Mouse (Mus musculus) ES-E14 (cell line): ENCODE results near the gene Npr3. TPM values are rescaled to one million over a fixed set of nuclear protein-coding genes. Genes with fewer than 3 reads are reported as not detected.
A peak's percentile ranks its signal among the peaks of the same experiment; 100 is the strongest.

Experiments
- DNase-seq: peaks from one replicate; pipeline ENCODE4 v3.0.0-alpha.2; 2013; ENCODE audit warnings: low read depth, low spot score
- H3K27ac ChIP-seq: 2 replicates; pipeline ENCODE4 v1.5.1; 2012; ENCODE audit warnings: low read depth, mild to moderate bottlenecking, low read length, moderate library complexity, mixed read lengths; ENCODE audit not compliant: poor library complexity, insufficient read depth, severe bottlenecking
- H3K36me3 ChIP-seq: 2 replicates; pipeline ENCODE4 v1.6.1; 2012; ENCODE audit warnings: mild to moderate bottlenecking, low read length, moderate library complexity, mixed read lengths; ENCODE audit not compliant: control insufficient read depth, poor library complexity, insufficient read depth, severe bottlenecking
- H3K4me1 ChIP-seq, 2 experiments: fragments of 150-350 bp in 1 of 2; sonication (generic) in 1 of 2; 2 replicates each; pipeline ENCODE4 v1.6.1; 2012; ENCODE audit warnings: low read length in 2 of 2, mild to moderate bottlenecking in 1 of 2, mixed read lengths in 1 of 2; ENCODE audit not compliant: control insufficient read depth in 2 of 2, insufficient read depth in 2 of 2, poor library complexity in 1 of 2
- H3K4me3 ChIP-seq, 2 experiments: fragments of 150-350 bp in 1 of 2; sonication (generic) in 1 of 2; 2 replicates each; pipeline ENCODE4 v1.5.1; 2012; ENCODE audit warnings: low read length in 2 of 2, low read depth in 1 of 2, mild to moderate bottlenecking in 1 of 2, mixed read lengths in 1 of 2; ENCODE audit not compliant: insufficient read depth in 1 of 2, poor library complexity in 1 of 2, severe bottlenecking in 1 of 2
- H3K9ac ChIP-seq: 2 replicates; pipeline ENCODE4 v1.6.1; 2012; ENCODE audit warnings: low read depth, mild to moderate bottlenecking, low read length, mixed read lengths; ENCODE audit not compliant: poor library complexity, insufficient read depth, severe bottlenecking
- H3K9me3 ChIP-seq: fragments of 150-350 bp; sonication (generic); 2 replicates; pipeline ENCODE4 v1.6.1; 2012; ENCODE audit warnings: low read depth, mild to moderate bottlenecking, low read length; ENCODE audit not compliant: control insufficient read depth, insufficient read depth
- CHD2 ChIP-seq: IDR thresholded peaks from 2 replicates; pipeline ENCODE4 v1.6.1; 2014; ENCODE audit warnings: mild to moderate bottlenecking, low read depth, low read length, inconsistent platforms
- HCFC1 ChIP-seq: IDR thresholded peaks from 2 replicates; pipeline ENCODE4 v1.6.1; 2012; ENCODE audit warnings: low read length, inconsistent platforms, borderline replicate concordance; ENCODE audit not compliant: insufficient read depth
- MAFK ChIP-seq: IDR thresholded peaks from 2 replicates; pipeline ENCODE4 v1.6.1; 2014; ENCODE audit warnings: mild to moderate bottlenecking, low read depth, low read length, inconsistent platforms; ENCODE audit not compliant: insufficient read depth
- ZC3H11A ChIP-seq: IDR thresholded peaks from 2 replicates; pipeline ENCODE4 v1.6.1; 2012; ENCODE audit warnings: low read depth, mild to moderate bottlenecking, inconsistent platforms, low read length, borderline replicate concordance
- ZNF384 ChIP-seq: IDR thresholded peaks from 2 replicates; pipeline ENCODE4 v1.6.1; 2012; ENCODE audit warnings: low read depth, low read length, inconsistent platforms
- in situ Hi-C, 2 experiments: fragments of 600-800 bp; cut with MboI; formaldehyde crosslinking; loops; one replicate each; pipeline ENCODE4 v1.15.1; 2025; ENCODE audit warnings: low sequenced_read_pairs in 2 of 2, inconsistent platforms in 1 of 2; ENCODE audit not compliant: unreplicated experiment in 2 of 2
- total RNA-seq: library from RNA; depleted of rRNA; stranded (reverse); fragments of 300-350 nt; gene quantifications from 2 replicates; pipeline ENCODE4 v1.2.3, GENCODE M21; 2012

Gene Npr3
- total RNA-seq, 1 experiment: 3.4 TPM

DNA sequence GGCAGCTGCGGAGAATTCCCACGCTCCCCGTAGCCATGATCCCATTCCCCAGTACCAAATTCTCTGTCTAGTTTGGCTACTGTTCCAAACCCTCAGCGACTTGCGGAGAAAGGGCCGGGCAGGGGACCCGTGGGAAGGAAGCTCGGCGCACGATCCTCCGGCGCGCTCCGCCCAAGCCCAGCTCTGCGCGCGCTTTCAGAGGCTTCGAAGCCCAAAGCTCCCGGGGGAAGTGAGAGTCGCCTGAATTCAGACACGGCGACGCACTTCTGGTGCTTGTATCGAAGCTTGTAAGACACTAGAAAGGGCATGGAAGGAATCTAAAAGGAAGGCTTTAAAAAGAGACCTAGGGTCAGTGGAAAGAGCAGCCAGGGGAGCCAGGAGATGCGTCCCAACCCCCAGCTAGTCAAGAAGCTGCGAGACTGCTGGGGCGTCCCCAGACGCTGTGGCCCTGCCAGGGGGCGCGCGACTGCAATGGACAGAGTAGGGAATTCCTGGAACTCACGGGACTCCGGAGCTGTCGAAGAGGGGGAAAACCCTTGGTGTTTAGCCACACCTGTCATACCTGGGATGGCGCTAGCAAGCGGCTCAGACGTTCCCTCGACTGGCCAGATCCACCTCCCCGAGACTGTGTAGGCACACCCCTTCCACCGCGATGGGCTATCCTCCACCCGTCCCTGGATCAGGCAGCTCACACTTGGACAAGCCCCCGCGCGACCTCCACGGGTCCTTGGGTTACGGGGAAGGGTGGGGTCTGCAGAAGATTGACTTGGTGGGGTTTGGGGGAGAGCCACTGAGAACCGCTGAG, 2.8 kb downstream of the Npr3 start:
- in situ Hi-C loops: no loop called here
- Histone ChIP-seq H3K9me3 (no peaks in the 10 kb centered on the region), H3K9ac (peak overlapping the region; percentile 35; the same call in 1 of the 2 replicates), H3K4me1 (peaks cover 0 to 6% of the 10 kb centered on the region in 2 experiments; a peak in 2 of 4 replicates), H3K4me3 (peak overlapping the region; percentile 50 to 57), H3K27ac (no peak overlapping the region), H3K36me3 (no peaks in the 10 kb centered on the region)
- TF ChIP-seq CHD2: no peak
- DNase-seq: peak; percentile 26

DNA sequence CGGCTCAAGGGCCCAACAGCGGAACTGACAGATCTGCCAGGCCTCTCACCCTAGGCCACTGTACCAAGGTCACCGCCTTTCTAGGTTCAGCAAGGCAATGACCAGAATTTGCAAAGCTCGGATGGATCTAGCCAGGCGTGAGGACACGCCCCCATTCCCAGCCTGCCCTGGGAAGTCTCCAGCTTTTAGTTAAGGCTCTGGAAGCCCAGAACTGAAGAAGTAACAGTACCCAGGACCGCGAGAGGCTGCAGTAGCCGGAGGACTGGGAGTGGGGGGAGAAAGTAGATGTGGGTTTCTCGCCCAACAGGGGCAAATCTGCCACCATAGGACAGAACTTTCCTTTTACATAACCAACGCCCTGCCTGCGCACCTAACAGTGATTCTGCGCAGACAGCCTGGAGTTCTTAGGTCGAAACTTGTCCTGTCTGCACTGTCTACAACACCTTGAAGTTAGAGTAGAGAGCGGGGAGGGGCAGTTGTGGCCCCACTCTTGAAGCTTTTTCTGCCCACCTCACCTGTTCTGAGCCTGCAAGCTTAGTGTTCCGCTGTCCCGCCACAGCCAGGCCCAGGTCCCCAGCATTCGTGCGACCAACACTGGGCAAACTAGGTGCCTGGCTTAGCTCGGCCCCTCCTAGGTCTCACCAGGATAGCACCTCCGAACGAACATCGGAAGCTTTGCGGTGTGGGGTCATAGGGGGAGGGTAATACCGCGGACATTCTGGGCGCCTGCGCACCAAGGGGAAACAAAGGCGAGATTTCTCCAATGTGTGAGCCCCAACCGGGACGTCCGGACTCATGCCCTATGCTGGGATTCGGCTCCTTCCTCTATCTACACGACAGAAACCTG, 3.7 kb downstream of the Npr3 start:
- Histone ChIP-seq H3K27ac (no peak overlapping the region), H3K4me3 (peak overlapping the region; percentile 50 to 57), H3K4me1 (peaks cover 0 to 6% of the 10 kb centered on the region in 2 experiments; a peak in 2 of 4 replicates), H3K9ac (peak overlapping the region; percentile 35), H3K36me3 (no peaks in the 10 kb centered on the region), H3K9me3 (no peaks in the 10 kb centered on the region)
- in situ Hi-C loops: no loop called here
- TF ChIP-seq CHD2 (no peak), HCFC1 (no peak), ZNF384 (no peak), MAFK (no peak)
- peak; percentile 60 for DNase-seq

DNA sequence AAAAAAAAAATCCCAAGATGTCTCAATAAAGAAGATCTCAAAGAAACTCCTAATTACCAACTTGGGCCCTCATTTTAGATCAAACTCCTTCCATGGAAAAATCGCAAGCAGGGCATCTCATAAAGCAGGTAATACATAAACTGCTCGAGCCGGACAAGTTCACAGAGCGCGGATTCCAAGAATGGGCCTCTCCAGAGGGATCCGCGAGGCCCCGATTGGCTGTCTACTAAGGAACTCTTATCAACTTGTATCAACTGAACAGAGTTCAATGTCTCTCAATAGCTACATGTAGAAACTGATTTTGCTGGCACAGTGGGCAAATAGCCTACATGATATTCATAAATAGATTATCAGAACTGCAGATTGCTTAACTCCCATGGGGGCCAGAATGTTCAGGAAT, 9.5 kb downstream of the Npr3 start:
- DNase-seq: no peak
- in situ Hi-C loops: no loop called here
- H3K36me3 ChIP-seq: no peaks in the 10 kb centered on the region
- H3K27ac ChIP-seq: no peak overlapping the region
- no peak overlapping the region for H3K9ac ChIP-seq
- no peaks in the 10 kb centered on the region for H3K9me3 ChIP-seq
- H3K4me1 ChIP-seq: no peaks in the 10 kb centered on the region
- no peak for TF ChIP-seq ZNF384
- TF ChIP-seq MAFK: no peak
- TF ChIP-seq HCFC1: no peak
- no peak for TF ChIP-seq CHD2
- TF ChIP-seq ZC3H11A: no peak
- no peak overlapping the region for H3K4me3 ChIP-seq

DNA sequence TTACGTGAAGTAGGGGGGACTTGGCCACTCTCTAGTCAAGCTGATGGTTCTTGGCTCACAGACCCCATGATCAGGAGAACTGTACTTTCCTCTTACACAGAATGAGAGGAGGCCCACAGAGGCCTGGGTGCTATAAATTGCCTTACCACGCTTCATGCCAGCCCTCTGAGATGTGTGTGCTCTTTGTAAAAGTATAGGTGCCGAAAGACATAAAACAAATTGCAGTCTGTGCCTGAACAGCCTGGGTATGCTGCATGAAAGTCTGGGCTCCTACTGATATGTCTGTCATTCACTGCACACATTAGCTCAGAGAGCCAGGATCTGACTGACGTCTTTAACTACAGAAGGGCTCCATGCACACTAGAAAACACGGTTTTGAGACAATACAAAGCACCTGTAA, 9.9 kb downstream of the Npr3 start:
- no peak overlapping the region for H3K4me3 ChIP-seq
- no peak for DNase-seq
- TF ChIP-seq ZC3H11A: no peak
- no peak for TF ChIP-seq ZNF384
- no peak for TF ChIP-seq CHD2
- no peak for TF ChIP-seq HCFC1
- no peak for TF ChIP-seq MAFK
- H3K9ac ChIP-seq: no peak overlapping the region
- no peaks in the 10 kb centered on the region for H3K36me3 ChIP-seq
- in situ Hi-C loops: no loop called here
- no peaks in the 10 kb centered on the region for H3K4me1 ChIP-seq
- no peaks in the 10 kb centered on the region for H3K9me3 ChIP-seq
- H3K27ac ChIP-seq: no peak overlapping the region
